Mouse (Mus musculus) monocyte, adult 2 months (primary cell): ENCODE results near the gene Sacs.

Experiments used
- DNase-seq, 2 experiments: peaks; one replicate each; pipeline ENCODE4 v3.0.0; 2022; ENCODE audit warnings: low spot score in 2 of 2, low read depth in 1 of 2

Gene Sacs

DNA sequence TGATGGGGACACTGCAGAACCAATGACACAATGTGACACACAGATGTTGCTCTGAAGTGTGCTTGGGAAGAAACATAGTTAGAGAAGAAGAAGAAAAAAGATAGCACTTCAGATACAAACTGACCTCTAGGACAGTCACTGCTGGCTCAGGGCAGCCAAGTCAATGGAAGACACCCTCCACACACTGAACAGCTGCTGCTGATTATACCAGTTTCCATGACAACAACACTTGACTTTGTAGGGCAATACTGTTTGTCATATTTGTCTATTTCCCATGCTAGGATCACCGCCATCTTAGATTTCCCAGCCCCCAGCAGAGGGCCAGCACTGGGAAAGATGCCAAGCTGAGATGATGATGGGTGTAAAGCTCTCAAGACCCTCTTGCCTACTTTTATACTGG is 22.7 kb downstream of the Sacs start:
- DNase-seq: no peak

DNA sequence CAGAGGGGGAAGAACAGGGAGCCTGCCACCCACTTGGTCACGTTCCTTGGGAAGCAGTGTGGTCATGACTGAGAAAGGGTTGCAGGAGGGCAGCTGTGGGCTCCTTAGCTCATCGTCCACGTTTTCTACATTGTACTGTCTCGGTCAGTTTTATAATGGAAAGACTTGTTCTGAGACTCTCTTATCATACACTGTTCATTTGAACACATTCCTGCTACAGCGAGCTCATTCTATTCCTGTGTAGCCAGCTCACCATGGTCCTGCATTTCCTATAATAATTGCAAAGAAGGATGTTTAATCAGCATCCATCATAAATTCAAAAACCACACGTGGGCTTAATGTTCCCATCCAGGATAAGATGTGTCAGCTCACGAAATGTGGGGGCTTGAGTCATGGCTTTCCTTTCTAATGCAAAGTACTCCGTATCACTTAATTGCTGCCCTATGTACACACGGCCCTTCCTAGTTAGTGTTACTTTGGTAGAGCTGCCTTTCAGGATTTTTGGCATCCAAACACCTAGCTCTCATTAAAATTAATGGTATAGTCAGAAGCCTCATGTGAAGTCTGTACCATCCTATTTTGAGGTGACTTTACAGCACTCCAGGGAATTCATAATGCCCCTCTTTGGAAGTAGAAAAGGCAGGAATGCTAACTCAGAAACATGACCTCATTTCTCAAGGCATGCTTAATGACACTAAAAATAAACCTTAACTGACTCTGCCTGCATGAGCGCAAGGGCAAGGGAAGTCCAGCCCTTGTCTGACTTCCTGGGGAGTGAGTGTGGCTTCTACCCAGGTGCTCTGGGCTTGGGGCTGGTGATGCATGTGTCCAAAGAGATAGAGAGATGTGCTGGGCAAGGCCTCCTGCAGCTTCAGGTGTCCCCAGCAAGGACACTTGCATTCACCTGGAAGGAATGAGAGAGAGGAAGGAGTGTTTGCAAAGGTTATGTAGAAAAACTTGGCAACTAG is 23.4 kb downstream of the Sacs start:
- no peak for DNase-seq

GRCm38 (mm10) chr14:61164461-61164860 is 26.2 kb downstream of the Sacs start:
- DNase-seq: no peak

DNA sequence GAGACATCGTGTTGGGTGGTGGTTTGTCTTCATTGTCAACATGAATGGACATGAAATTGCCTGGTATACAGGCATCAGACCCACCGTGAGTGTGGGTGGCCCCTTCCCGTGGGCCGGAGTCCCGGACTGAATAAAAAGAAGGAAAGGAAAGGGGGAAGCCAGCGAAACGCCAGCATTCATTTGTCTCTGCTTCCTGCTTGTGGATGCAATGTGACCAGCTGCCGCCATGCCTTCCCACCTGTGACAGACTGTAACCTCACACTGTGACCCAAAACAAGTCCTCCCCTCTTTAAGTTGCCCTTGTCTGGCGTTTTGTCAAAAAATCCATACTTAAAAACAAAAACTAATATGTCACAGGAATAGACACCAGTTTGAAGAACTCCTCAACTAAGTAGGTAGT is 27.7 kb downstream of the Sacs start:
- no peak for DNase-seq

- no peak for DNase-seq
Measured at GRCm38 (mm10) chr14:61171261-61171970, 33.2 kb downstream of the Sacs start.

DNA sequence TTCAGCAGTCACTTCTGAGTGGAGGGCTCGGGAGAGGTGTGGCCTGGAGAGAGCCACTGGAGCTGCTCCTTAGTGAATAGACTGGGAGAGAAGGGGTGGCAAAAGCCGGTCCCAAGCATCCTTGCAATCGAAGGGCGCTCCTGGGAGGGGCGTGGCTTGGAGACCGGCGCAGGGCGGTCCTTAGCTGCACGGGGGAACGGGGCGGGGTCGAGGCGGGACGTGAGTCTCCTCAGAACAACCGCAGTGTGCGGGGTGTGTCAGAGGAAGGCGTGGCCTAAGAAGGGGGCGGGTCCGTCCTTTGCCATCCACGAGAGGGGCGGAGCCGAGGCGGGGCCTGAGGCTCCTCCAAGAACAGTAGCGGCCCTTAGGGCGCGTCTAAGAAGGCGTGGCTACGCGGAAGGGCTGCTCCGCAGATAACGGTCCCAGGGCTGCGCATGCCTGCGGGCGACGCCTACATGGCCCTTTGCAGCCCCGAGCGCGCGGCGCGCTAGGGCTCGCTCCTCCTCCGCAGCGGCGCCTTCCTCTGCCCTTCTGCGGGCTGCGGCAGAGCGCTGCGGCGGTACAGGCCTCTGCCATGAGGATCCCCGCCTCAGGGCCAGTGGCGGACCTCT is 34.4 kb downstream of the Sacs start:
- peak; percentile 98 for DNase-seq

- DNase-seq: peak in 1 of 2 experiments; percentile 9
Measured at GRCm38 (mm10) chr14:61173229-61173628, 35.0 kb downstream of the Sacs start.

DNA sequence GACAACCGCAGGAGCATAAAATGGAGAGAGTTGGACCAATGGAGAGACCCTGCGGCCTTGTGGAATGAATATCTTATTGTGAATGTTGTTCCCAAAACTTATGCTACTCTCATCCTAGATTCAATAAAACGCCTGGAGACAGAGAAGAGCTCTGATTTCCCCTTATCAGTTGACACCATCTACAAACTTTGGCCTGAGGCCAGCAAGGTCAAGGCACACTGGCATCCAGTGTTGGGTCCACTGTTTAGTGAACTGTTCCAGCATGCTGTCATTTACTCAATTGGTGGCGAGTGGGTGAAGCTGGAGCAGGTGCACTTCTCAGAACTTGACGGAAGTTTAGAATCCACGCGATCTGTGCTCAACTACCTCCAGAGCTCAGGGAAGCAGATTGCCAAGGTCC is 53.6 kb downstream of the Sacs start:
- no peak for DNase-seq

DNA sequence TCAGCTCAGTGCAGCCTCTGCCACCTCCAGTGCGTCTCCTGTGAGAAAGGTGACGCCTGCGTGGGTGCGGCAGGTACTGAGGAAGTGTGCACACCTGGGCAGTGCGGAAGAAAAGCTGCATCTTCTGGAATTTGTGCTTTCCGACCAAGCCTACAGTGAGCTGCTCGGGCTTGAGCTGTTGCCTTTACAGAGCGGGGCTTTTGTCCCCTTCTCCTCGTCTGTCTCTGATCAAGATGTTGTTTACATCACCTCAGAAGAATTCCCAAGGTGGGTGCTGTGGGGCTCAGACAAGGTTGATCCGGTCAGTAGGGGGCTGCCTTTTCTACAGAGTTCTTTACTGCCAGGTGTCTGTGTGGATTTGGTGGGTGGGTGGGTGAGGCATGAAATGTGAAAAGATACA is 54.1 kb downstream of the Sacs start:
- no peak for DNase-seq

DNA sequence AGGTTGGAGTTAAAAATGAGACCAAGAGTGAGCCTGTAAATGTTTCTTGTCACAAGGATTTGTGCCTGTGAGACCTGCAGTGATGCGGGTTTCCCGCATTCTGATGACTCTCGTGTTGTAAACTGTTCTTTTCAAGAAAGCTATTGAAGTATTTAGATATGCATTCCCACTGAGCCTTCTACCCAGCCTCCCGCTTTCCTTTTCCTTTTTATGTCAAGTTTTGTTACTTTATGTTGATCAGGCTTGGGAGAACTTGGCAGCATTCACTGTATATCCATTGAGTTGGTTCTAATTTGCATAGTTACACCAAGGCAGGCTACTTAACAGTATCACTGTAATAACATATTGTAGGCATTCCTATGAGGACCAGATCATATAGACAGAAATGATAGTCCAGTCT is 56.2 kb downstream of the Sacs start:
- no peak for DNase-seq

DNA sequence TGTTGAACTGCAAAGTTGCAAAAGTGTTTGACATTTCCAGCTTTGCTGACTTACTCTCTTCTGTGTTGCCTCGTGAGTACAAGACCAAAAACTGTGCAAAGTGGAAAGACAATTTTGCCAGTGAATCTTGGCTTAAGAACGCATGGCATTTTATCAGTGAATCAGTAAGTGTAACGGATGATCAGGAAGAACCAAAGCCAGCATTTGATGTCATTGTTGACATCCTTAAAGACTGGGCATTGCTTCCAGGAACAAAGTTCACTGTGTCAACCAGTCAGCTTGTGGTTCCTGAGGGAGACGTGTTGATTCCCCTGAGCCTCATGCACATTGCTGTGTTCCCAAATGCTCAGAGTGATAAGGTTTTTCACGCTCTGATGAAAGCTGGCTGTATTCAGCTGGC is 71.9 kb downstream of the Sacs start:
- no peak for DNase-seq

- DNase-seq: no peak
Measured at GRCm38 (mm10) chr14:61211754-61212153, 73.5 kb downstream of the Sacs start.

GRCm38 (mm10) chr14:61221166-61221565 is 82.9 kb downstream of the Sacs start:
- DNase-seq: no peak

DNA sequence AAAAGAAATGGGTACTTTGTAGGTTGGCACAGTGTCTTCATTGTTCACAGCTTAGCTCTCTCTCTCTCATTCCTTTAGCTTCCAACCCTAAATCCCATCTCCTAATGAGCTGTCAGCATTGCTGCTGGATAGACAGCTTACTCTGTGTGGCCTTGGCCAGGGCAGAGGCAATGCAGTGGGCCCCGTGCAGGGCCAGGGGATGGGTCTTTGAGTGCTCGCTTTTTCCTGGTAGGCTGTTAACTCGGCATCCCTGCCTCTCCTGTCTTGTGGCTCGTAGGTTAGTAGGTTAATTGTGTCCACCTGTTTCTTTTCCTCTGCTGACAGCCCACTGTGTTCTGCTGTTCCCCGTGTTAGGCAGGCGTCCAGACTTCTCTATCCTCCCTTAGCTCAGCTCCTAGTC is 84.2 kb downstream of the Sacs start:
- DNase-seq: no peak

GRCm38 (mm10) chr14:61223740-61224139 is 85.5 kb downstream of the Sacs start:
- no peak for DNase-seq

GRCm38 (mm10) chr14:61224387-61225077 is 86.3 kb downstream of the Sacs start:
- DNase-seq: no peak

- no peak for DNase-seq
Measured at GRCm38 (mm10) chr14:61226151-61226550, 87.9 kb downstream of the Sacs start.

- DNase-seq: no peak
Measured at GRCm38 (mm10) chr14:61229763-61230162, 91.5 kb downstream of the Sacs start.

DNA sequence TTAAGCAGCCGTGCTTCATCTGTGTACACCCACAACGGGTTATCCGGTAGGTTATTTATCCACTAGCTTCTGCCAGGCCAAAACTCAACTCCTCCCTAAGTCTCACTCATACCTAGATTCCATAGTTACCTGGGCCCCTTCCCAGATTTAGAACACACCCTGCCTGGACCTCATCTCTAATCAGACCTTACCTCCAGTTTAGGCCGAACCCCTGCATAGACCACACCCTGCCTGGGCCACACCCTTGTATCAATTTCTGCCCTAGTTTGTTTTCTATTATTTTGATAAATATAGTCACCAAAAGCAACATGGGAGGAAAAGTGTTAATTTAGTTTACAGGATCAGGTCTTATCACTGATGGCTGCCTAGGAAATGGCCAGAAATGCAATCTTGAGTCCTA is 91.9 kb downstream of the Sacs start:
- DNase-seq: no peak

- DNase-seq: no peak
Measured at GRCm38 (mm10) chr14:61232016-61232568, 93.8 kb downstream of the Sacs start.
